Mouse (Mus musculus): ENCODE results near the gene Snx33. TPM values are rescaled to one million over a fixed set of nuclear protein-coding genes. Genes with fewer than 3 reads are reported as not detected.

Gene Snx33
- total and polyA plus RNA-seq, 3 experiments = 1.7 to 3.2 (median 2.6) TPM

DNA sequence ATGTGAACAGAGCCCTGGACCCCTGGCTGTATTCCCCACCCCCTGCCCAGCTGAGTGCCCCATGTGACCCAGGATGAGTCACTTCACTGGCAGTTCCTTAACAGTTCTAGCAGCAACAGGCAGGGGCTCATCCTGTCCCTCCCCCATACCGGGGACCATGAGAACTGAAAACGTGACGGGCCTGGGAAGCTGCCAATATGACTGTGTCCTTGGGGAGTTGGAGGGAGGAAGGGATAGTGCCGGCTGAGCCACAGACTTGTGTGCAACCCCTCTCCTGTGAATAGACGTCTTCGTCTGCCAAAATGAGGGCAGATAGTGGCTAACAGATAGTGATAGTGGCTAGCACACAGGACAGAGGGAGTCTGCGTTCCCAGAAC is 3.5 kb downstream of the Snx33 start:
- dilution Hi-C loops (cut with MboI; ENCODE audit: extremely low pct_ligation_motif_present, extremely low pct_unique_long_range_greater_than_20kb, low sequenced_read_pairs) (no loop called here), in situ Hi-C loops (cut with MboI; ENCODE audit: low pct_ligation_motif_present, low pct_unique_long_range_greater_than_20kb, low sequenced_read_pairs) (no loop called here)
- H3K4me1 ChIP-seq (ENCODE audit: control insufficient read depth in 1 of 2, insufficient read depth in 2 of 2) = peaks cover 17 to 34% of the 10 kb centered on the region in 2 experiments
- DNase-seq (ENCODE audit: extremely low read depth) = no peak
- H3K36me3 ChIP-seq (replicated peaks in 1 of 2; ENCODE audit: control insufficient read depth in 1 of 2, insufficient read depth in 1 of 2, low read length in 1 of 2) = peaks cover 3 to 48% of the 10 kb centered on the region in 2 experiments
- H3K27ac ChIP-seq (ENCODE audit: insufficient read depth, low read depth) = no peak overlapping the region
- peaks cover 11% of the 10 kb centered on the region for H3K27me3 ChIP-seq (replicated peaks)
- H3K4me2 ChIP-seq (ENCODE audit: insufficient read depth, low read depth, poor library complexity, severe bottlenecking) = 0 out of 2 replicates have a peak overlapping the region, but pooled peaks have one; percentile 19
- no peaks in the 10 kb centered on the region for H3K79me2 ChIP-seq (replicated peaks; ENCODE audit: control insufficient read depth, extremely low read depth, insufficient read depth, poor library complexity, severe bottlenecking)
- no peak overlapping the region for H3K4me3 ChIP-seq (replicated peaks in 1 of 3; ENCODE audit: low read depth in 2 of 3, low read length in 2 of 3, poor library complexity in 1 of 3)
- TF ChIP-seq ZMIZ1 (IDR thresholded peaks at IDR 0.05; ENCODE audit: low read depth, low read length) = no peak
- TF ChIP-seq E2F4 (IDR thresholded peaks at IDR 0.05; ENCODE audit: insufficient replicate concordance, low read depth, low read length) = no peak
- no peak for TF ChIP-seq UBTF (IDR thresholded peaks at IDR 0.05; ENCODE audit: low read depth, low read length)
- TF ChIP-seq CTCF (conservative IDR thresholded peaks at IDR 0.05 in 1 of 2, IDR thresholded peaks at IDR 0.05 in 1 of 2; ENCODE audit: low read depth in 2 of 2, low read length in 2 of 2) = no peak
- TF ChIP-seq BHLHE40 (IDR thresholded peaks at IDR 0.05; ENCODE audit: low read depth, low read length) = peak; percentile 73
- TF ChIP-seq CHD2 (IDR thresholded peaks at IDR 0.05; ENCODE audit: low read length) = no peak
- peak; percentile 43 for TF ChIP-seq USF2 (conservative IDR thresholded peaks at IDR 0.05; ENCODE audit: low read depth, low read length)
- TF ChIP-seq NELFE (IDR thresholded peaks at IDR 0.05; ENCODE audit: low read depth, low read length) = no peak
- no peak for TF ChIP-seq POLR2A (IDR thresholded peaks at IDR 0.05; ENCODE audit: low read depth, low read length)
- TF ChIP-seq HCFC1 (IDR thresholded peaks at IDR 0.05; ENCODE audit: low read depth, low read length) = no peak
- no peak for TF ChIP-seq TCF12 (IDR thresholded peaks at IDR 0.05; ENCODE audit: low read depth, low read length)
- TF ChIP-seq TBP (conservative IDR thresholded peaks at IDR 0.05; ENCODE audit: low read depth, low read length) = no peak
- TF ChIP-seq MAFK (IDR thresholded peaks at IDR 0.05; ENCODE audit: insufficient replicate concordance, low read length) = no peak
- TF ChIP-seq SMC3 (IDR thresholded peaks at IDR 0.05; ENCODE audit: low read depth, low read length) = no peak
- no peak for TF ChIP-seq MEF2A (IDR thresholded peaks at IDR 0.05; ENCODE audit: borderline replicate concordance, low read depth, low read length)
- no peak for TF ChIP-seq POLR2AphosphoS2 (IDR thresholded peaks at IDR 0.05; ENCODE audit: low read depth, low read length)
- TF ChIP-seq EP300 (IDR thresholded peaks at IDR 0.05; ENCODE audit: low read length) = no peak
- no peak for TF ChIP-seq JUND (conservative IDR thresholded peaks at IDR 0.05; ENCODE audit: low read depth, low read length)
- TF ChIP-seq IRF4 (IDR thresholded peaks at IDR 0.05; ENCODE audit: low read depth, low read length) = 0 out of 2 replicates have a peak, but pooled peaks have one; percentile 38
- no peak for TF ChIP-seq ELF1 (IDR thresholded peaks at IDR 0.05; ENCODE audit: low read depth, low read length)
- no peak for TF ChIP-seq RCOR1 (conservative IDR thresholded peaks at IDR 0.05; ENCODE audit: low read depth, low read length)
- TF ChIP-seq ZKSCAN1 (IDR thresholded peaks at IDR 0.05; ENCODE audit: borderline replicate concordance, low read depth, low read length) = no peak
- no peak for TF ChIP-seq RAD21 (IDR thresholded peaks at IDR 0.05; ENCODE audit: low read depth, low read length)
- TF ChIP-seq MAZ (IDR thresholded peaks at IDR 0.05; ENCODE audit: low read depth, low read length) = no peak
- TF ChIP-seq KAT2A (IDR thresholded peaks at IDR 0.05; ENCODE audit: insufficient replicate concordance, low read length) = no peak
- TF ChIP-seq CHD1 (IDR thresholded peaks at IDR 0.05; ENCODE audit: low read depth, low read length) = no peak
- no peak for TF ChIP-seq ZC3H11A (IDR thresholded peaks at IDR 0.05; ENCODE audit: low read depth, low read length)
- TF ChIP-seq GABPA (IDR thresholded peaks at IDR 0.05; ENCODE audit: insufficient replicate concordance, low read depth, low read length) = no peak
- TF ChIP-seq MYC (IDR thresholded peaks at IDR 0.05; ENCODE audit: low read depth, low read length) = no peak
- no peak for TF ChIP-seq JUN (IDR thresholded peaks at IDR 0.05; ENCODE audit: insufficient read depth, low read depth, low read length)
- TF ChIP-seq SIN3A (IDR thresholded peaks at IDR 0.05; ENCODE audit: low read length) = no peak
- TF ChIP-seq ZNF384 (IDR thresholded peaks at IDR 0.05; ENCODE audit: low read depth, low read length) = no peak
- TF ChIP-seq MAX (IDR thresholded peaks at IDR 0.05; ENCODE audit: low read length) = no peak
- TF ChIP-seq NRF1 (IDR thresholded peaks at IDR 0.05; ENCODE audit: low read depth, low read length) = no peak
- TF ChIP-seq MXI1 (IDR thresholded peaks at IDR 0.05; ENCODE audit: low read depth, low read length) = no peak
- TF ChIP-seq PAX5 (IDR thresholded peaks at IDR 0.05; ENCODE audit: low read length) = no peak
- peak; percentile 57 for TF ChIP-seq ETS1 (conservative IDR thresholded peaks at IDR 0.05; ENCODE audit: low read depth, low read length)
- peak; percentile 69 for TF ChIP-seq USF1 (IDR thresholded peaks at IDR 0.05; ENCODE audit: low read depth, low read length)
- no peak overlapping the region for H3K9ac ChIP-seq (ENCODE audit: insufficient read depth, low read depth)
- peaks cover 6% of the 10 kb centered on the region for H3K9me3 ChIP-seq (replicated peaks; ENCODE audit: low read length)

Measured in CH12.LX (cell line).